Mouse (Mus musculus) embryo, embryonic 11 days (tissue): Measurements from ENCODE around the gene Rab7.
A peak's percentile ranks its signal among the peaks of the same experiment; 100 is the strongest.

Experiments used
- DNase-seq: peaks from one replicate; pipeline ENCODE4 v3.0.0-alpha.2; 2015

The Rab7 gene

DNA sequence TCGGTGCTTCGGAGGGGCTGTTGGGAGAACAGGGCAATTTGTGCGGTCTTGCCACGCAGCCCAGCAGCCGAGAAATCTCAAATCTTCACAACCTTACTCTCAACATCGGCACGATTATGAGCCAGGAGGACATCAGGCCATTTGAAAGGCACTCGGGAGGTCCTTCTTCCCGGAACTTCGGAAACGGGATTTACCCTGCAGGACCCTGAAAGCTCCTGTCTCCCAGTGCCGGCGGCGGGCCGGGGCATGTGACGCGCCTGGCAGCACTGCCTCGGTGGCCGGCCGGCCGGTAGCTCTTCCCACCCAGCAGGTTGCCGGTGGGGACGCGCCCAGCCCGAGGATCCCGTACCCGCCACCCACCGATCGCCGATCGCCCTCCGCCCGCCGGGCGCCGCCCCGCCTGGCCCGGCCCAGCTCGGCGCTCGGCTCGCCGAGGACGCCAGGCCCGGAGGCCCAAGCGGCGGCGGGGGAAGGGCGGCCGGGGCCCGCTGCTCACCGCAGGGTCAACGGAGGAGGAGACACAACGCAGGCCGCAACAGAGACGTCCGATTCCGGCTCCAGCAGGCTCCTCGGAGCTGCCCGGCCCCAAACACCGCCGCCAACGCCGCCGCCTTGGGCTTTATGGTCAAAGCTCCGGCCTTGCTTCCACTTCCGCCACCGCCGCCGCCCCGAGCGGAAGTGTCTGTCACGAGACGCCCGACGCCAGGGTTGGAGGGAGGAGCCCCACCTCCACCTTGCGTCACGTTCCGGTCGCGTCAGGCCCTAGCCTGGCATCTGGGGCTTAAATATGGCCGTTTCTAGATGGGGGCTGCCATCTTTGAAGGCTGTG is at the start of gene Rab7:
TSS of gene Rab7 (minus strand) at position 694 of the 829 bp plus-strand sequence.
- peak; percentile 98 for DNase-seq

DNA sequence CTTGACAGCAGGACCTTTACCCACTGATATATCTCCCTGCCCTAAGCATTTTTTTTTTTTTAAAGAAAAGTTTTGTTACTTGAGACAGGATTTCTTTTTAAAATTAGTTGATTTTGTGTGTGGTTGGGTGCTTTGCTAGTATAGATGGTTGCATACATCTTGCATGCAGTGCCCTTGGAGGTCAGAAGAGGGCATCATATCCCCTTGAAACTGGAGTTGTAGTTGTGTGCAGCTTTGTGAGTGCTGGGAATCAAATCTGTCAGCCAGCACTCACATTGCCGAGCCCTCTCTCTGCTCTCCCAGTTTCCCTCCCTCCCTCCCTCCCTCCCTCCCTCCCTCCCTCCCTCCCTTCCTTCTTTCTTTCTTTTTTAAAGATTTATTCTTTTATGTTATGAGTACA is 43.9 kb upstream of the Rab7 start:
- no peak for DNase-seq

DNA sequence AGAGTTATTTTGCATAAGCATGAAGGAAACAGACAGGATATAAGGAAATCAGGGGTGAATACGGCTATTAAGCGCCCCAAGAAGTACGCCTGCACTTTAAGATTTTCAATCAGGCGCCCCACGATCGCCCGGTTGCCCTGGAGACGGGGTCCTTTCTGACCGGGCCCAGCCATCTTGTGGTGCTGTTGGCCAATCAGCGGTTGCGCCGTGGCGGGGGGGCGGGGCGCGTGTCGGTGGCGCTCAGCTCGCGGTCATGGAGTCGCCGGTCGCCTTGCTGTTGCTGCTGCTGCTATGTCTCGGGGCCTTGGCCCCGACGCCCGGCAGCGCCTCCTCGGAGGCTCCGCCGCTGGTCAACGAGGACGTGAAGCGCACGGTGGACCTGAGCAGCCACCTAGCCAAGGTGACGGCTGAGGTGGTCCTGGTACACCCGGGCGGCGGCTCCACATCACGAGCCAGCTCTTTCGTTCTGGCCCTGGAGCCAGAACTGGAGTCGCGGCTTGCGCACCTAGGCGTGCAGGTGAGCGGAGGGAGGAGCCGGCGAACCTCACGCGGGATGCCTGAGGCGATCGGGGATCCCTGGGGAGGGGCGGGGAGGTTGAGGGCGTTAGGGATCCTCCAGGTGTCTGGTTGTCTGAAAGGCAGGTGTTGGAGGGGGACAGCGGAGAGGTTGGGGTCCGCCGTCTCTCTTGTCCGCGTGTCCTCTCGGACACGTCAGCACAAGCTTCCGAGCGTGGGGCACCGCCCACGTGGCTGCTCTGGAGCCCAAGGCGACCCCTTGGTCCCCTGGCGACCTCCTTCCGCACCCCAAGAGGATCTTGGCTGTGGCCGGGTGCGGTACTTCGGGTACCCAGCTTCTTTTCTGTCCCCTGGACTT is 39.4 kb upstream of the Rab7 start, which contains the start of gene Rpn1:
TSS of gene Rpn1 (plus strand) at position 205 of the 874 bp plus-strand sequence.
- DNase-seq, result peak; percentile 96

DNA sequence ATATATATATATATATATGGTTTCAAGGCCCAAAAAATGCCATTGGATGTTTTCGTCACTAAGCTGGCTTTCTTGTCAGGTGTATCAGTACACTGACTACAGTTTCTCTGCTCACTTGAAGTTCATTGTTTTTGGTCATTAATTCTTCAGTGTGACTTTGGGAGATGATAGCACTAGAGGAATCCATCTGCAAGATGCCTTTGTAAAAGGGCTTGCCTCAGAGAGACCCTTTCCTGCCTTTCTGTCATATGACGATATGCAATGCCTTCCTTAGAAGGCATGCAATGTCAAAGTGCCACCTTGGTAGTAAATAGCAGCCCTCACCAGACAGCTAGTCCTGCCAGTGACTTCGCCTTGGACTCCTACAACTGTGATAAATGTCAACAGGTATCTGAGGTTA is 38.6 kb upstream of the Rab7 start:
- DNase-seq, result no peak

DNA sequence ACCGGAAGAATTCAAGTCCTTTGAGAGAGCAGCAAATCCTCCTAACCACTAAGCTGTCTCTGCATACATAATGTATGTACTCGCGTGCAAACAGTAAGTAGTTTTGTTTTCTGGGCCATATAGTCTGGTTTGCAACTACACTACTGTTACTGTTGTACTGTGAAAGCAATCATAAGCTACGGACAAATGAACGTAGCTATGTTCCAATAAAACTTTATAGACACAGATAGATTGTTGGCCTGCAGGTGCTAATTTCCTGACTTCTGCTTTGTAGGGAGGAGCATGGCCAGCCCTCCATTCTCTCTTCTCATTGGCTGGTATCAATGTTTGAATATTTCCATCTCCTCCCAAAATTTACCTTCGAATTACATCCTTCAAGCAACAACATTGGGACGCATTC is 38.0 kb upstream of the Rab7 start:
- DNase-seq, result no peak

DNA sequence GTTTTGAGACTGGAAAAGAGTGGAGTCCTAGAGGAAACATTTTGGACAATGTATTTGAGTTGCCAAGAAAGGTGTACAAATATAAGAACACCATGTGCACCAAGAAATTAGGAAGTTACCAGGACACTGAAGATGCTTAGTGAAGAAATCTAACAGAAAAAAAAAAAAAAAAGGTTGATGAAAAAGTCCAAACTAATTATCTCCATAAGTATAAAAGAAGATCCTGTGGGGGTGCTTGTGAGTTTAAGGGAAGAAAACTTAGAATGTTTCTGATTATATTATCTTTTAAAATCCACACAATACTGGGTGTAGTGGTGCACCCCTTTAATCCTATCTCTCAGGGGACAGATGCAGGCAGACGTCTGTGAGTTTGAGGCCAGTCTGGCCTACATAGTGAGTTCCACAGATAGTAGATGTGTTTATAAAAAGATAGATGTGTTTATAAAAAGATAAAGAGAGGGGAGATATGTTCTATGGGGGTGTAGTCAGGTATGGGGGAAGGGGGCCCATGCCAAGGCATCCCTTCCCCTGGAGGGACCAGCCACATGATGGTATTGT is 31.0 kb upstream of the Rab7 start:
- no peak for DNase-seq

DNA sequence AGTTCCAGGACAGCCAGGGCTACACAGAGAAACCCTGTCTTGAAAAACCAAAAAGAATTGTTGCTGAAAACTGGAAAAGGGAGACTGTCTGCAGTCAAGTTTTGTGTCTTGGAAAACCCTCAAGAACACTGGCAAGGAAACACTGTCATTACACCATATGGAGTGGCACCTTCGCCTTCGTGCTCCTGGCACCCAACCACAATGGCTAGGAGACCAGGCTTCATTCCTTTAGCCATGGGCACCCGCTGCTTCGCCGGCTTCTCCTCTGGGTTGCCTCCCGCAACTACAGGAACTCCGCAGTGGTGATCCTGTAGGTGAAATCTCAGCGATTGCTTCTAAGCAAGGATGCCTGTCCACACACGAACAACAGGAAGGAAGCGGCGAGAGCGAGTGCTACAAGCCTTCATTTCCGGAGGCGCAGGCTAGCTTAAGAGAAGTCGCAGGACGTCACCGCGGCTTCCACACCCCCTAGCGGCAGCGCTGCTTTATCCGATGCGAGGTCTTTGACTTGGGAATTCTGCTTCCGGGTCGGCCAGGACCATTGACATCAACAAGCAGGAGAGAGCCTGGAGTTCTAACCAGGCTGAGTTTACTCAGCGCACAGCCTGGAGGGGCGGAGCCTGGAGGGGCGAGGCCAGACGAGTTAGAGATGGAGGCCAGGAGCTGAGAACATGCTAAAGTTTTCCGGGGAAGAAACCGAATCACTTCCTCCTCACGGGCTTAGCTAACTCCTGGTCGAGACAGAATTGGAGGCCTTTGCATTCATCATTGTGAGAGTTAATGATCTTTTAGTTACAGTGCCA is 29.9 kb upstream of the Rab7 start:
- peak; percentile 98 for DNase-seq

DNA sequence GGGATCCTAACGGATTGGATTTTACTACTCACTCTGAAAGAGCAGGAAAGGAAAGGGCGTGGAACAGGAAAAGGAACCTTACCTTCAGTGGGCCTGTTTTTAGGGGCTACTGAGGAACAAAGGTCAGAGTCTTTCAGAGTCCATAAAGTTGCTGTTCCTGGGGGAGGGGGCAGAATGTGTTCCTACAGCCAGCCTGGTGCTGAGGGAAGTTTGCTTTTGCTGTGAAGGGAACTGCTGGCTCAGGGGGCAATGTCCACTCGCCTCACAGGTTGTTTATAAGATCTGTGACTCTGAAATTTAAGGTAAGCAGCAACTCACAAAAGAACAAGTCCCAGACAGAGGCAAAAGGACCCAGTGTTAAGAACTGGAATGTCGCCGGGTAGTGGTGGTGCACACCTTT is 26.1 kb upstream of the Rab7 start:
- no peak for DNase-seq

DNA sequence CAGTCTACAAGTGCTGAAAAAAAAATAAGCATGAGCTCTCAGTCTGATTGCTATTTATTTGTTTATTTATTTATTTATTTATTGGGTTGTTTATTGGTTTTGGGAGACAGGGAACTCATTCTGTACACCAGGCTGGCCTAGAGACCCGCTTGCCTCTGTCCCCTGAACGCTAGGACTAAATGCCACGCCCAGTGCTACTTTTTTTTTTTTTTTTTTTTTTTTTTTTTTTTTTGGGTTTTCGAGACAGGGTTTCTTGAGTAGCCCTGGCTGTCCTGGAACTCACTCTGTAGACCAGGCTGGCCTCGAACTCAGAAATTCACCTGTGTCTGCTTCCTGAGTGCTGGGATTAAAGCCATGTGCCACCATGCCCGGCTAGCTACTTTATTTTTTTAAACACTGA is 25.4 kb upstream of the Rab7 start:
- no peak for DNase-seq

DNA sequence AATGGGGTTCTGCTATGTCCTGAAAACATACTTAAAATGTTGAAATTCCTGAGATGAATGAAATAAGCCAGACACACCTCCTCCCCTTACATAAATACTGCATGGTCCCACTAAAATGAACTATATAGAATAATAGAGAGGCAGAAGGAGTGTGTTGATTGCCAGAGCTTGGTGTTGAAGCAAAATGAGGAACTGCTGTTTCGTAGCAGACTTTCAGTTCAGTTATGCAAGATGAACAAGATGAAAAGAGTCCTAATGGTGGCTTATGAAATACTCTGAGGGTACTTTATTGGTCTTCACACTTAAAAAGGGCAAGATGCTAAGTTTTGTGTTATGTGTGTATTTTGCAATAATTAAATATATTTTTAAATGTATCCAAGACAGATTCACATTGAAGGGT is 23.7 kb upstream of the Rab7 start:
- DNase-seq, result no peak

DNA sequence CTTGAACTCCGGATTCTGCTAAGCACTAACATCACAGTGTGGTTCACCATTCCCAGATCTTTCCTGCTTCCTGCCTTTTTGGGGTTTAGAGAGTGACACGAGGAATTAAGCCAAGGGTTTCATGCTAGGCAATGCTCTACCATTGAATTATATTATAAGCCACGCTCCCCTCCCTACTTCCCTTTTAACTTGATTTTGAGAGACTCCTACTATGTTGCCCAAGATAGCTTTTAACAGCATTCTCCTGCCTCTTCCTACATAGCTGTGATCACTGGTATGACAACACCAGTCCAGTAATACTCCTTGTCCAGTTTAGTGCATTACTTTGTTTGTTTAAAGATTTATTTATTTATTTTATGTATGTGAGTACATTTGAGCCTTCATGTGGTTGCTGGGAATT is 22.7 kb upstream of the Rab7 start:
- DNase-seq, result no peak

DNA sequence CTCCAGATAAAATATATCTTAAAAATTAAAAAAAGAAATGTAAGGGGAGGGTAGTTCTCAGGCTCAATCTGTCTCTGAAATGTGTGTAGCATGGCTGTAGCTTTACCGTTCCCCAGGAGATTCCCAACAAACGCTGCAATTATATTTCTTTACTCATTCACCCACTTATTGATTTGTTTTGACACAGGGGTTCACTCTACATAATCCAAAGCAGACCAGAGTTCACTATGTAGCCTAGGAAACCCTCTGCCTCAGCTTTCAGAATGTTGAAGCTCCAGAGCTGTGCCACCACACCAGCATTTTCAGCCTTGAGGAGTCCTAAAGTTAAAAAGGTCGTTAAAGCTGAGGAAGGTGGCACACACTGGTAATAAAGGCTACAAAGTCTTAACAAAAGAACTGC is 20.9 kb upstream of the Rab7 start:
- no peak for DNase-seq

DNA sequence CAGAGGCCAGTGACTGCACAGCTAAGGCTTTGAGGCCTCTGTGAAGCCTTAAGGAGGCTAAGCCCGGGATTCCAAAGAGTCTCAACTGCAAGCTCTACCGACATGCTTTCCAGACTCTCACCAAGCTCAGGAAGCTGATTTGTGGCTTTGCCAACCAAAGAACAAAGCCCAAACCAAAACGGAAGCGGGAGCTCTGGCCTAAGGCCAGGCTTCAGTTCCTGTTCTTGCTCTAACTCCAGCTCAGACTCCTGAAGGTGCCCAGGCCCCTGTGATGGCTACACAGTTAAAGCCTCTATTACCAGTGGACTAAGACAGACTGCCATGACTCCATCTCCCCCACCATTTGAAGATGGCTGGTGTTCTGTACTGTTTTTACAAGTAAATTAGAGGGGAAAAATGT is 20.0 kb upstream of the Rab7 start:
- DNase-seq, result no peak

DNA sequence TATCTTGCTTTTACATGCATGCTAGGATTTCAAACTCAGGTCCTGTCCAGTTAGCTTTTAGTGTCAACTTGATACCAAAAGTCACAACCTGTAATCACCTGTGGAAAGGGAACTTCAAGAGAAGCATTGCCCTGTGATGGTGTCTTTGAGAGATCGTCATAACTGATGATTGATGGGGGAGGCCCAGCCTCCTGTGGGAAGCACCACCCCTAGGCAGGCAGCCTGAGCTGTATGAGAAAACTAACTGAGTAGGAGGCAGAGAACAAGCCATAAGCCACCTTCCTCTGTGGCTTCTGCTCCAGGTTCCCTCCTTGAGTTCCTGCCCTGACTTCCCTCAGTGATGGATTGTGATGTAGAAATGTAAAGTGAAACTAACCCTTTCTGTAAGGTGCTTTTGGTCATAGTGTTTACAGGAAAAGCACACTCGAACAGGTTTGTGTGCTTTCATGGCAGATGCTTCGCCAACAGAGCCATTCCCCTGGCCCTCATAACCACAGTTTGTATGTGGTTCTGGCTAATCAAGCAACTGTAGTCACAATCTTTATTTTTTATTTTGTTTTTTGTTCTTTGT is 19.1 kb upstream of the Rab7 start:
- DNase-seq, result no peak

DNA sequence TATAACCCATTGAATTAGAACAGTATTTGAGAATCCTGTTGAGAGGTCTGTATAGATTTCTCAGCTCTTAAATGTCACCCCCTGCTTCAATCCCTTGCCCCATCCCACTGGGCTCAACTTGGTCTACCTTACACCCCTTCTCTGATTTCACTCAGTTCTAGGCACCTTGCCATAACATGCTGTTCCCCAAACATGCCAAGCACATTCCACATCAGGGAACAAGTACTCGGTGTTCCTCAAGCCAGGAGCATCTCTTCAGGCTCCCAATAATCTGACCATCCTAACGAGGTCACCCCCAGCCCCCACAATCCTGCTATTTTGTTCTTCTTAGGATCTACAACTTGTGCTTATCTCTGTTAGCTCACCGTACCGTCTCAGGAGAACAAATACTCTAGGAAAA is 17.3 kb upstream of the Rab7 start:
- DNase-seq, result no peak

DNA sequence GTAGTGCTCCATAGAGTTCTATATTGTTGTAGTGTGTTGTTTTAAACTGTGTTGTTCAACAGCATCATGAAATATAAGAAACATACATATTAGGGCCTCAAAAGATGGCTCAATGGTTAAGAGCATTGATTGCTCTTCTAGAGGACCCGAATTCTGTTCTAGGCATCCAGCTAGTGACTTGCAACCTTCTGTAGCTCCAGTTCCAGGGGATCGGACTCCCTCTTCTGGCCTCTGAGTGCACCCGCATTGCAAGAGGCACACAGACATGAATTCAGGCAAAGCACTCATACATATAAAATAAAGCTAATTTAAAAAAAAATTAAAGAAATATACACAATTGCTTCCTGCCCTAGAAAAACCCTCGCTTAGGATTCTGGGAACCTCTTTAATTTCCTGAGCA is 16.3 kb upstream of the Rab7 start:
- no peak for DNase-seq

DNA sequence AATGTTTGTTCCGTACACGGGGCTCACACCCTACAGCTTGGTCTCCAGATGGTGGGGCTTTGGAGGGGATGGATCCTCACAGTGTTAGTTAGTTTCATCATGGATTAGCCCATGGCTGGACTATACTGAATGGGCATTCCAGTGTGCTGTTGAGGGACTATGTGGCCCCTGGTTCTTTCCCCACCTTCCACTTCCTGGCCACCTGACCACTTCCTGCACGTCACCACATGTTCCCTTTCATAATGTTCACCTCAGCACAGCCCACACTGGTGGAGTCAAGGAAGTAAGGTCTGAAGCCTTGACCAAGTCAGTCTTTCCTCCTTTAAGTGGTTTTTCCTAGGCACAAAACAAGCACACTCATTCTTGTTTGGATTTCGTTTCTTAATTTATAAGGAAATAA is 15.5 kb upstream of the Rab7 start:
- no peak for DNase-seq

DNA sequence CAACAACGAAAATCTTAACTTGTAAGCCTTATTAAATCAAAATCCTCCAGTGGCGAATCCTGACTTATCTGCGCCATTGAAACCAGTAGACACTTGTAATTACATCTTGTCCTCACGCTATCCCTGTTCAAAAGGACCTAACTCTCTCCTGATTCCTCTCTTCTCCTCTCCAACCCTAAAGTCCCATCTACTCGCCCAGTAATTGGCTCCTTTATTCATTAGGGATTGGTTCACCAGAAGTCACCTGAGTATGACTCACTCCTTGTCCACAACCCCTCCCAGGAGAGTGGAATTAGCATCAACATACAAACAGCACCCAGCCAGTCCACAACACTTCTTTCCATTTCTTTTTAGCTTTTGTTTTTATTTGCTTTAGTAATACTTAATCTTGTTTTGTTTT is 14.8 kb upstream of the Rab7 start:
- no peak for DNase-seq

DNA sequence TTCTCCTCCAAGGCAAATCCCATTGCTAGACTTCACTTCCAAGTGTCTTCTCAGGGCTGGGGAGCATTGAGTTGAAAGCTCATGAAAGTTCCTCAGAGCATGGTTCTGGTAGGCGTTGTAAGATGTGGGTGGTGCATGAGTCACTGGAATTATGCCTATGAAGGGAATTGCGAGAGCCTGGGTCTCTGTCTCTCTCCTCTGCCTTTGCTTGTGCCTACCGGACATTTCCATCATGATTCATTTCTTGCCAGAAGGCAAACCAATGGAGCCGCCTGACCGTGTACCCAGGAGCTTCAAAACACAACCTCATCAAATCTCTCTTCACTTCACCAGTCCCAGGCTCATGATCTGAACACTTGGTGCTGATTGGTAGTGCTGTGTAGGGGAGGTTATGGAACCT is 11.8 kb upstream of the Rab7 start:
- DNase-seq, result no peak

DNA sequence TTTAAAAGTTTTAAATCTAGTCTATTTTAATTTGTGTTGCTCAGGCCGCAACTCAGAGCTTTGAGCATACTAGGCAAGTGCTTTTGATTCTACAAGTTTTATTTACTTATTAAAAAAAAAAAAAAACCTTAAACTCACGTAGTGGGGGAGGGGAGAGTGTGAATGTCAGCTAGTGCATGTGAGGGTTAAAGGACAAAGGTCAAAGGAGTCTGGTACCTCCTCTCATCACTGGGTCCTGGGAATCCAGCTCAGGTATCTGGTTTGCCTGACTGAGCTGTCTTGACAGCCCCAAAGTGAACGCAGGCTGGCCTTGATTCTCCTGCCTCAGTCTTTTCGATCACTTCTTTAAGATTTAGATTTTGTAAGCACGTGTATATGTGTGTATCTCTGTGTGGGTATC is 10.6 kb upstream of the Rab7 start:
- no peak for DNase-seq

DNA sequence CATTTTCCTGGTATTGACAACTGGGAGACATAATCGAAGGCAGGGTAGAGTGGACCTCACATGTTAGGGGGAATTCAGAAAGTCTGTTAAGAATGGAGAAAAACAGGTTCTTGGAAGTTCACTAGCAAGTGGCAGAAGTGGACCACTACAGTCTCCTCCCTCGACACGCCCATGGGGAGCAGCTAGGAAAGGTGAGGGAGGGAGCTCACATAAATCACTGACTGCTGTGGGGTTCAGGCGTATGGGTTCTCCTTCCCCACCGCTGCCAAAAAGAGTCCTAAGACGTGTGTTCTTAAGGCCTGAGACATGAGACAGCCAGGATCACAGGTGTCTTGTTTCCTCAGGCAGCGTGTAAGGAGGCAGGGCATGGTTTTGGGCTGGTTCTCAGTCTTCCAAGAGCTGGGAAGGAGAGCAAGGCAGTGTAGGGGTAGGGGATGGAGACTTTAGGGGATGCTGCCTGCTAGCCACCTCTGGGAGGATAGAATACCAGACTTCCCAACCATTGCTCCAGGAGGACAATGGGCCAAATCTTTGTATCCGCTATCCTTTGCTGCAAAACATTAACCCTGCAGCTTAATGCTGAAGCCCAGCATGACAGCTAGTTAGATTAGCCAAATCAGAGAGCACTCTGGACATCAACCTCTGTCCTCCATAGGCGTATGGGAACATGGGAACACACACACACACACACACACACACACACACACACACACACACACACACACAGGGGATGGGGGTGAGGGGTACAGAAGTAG is 9.2 kb upstream of the Rab7 start:
- no peak for DNase-seq
